Mouse (Mus musculus) sigmoid colon, adult 10 weeks (tissue): ENCODE results near the gene 1700021F07Rik. TPM values are rescaled to one million over a fixed set of nuclear protein-coding genes. Genes with fewer than 3 reads are reported as not detected.

Experiments
- polyA plus RNA-seq: library from polyadenylated mRNA; stranded (reverse); fragments of 350-450 nt; fragmentation: Illumina TruSeq; extraction: RNeasy Lipid Tissue Mini Kit (QIAGEN cat#74804); gene quantifications from one replicate; pipeline ENCODE4 v1.2.3, GENCODE M21; 2014; ENCODE audit warnings: low read depth, low replicate concordance

The 1700021F07Rik gene
- not detected for polyA plus RNA-seq

DNA sequence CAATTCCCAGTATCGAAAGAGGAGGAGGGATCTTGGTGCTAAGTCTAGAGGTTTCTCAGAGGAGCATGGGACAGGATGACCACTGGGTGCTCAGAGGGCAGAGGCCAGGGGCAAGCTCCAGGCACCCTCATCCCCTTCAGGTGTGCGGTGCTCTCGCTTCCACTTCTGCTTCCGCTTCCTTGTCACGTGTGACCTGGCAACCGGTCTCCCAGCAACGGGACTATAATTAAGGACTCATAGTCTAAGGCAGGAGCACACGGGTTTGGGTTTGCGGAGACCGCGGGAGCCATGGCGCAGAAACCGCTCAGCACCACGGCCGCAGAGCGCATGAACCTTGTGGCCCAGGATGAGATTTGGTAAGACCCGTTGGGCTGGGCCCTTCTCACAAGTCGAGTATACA lies at the start of gene 1700021F07Rik:
1700021F07Rik (plus strand) TSS at position 211 of the 400 bp plus-strand sequence.

Other genes starting within 250 kb of the 1700021F07Rik start
- 14.9 TPM for gene Pmepa1, start 246.1 kb upstream of the 1700021F07Rik start, polyA plus RNA-seq
- not detected for gene Ankrd60, start 55.8 kb downstream of the 1700021F07Rik start, polyA plus RNA-seq
- gene Rab22a, start 137.2 kb downstream of the 1700021F07Rik start, polyA plus RNA-seq = 41.1 TPM
- not detected for gene 1700010B08Rik, start 196.8 kb downstream of the 1700021F07Rik start, polyA plus RNA-seq
- gene Vapb, start 214.9 kb downstream of the 1700021F07Rik start, polyA plus RNA-seq = 127 TPM